Mouse (Mus musculus) testis, postnatal 10 days (tissue): ENCODE measurements at regions not wholly inside any gene's neighbourhood (a gene's known extent, or its start where the extent isn't known, plus 50 kb on each side); places are given as distances from the start of the nearest gene placed in this dataset.
"Not testable (repeated sequence)": the region's sequence is repeated elsewhere in the genome, so short reads cannot be mapped to it uniquely, and the experiment has no call there.

Source experiments
- DNase-seq: peaks from one replicate; pipeline ENCODE4 v3.0.0; 2021; ENCODE audit warnings: low spot score

DNA sequence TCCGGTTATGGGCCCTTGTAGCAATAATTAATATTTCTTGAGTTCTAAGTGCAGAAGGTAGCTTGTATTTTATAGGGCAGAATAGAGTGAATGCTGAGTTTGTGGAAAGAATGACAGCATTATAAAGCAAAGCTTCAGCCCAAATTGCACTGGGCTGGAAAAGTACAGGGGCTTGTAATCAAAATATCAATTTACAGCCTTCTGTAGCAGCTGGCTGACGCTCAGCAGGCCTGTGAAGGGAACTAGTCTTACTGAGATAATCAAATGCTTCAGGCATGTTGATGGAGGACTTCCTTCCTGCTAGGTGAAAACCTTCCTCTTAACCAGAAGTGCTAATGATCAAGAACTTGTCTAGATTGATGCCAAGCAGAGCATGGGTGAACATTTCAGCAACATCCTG lies 257.9 kb upstream of the Sdr16c6 start:
- DNase-seq: no peak

DNA sequence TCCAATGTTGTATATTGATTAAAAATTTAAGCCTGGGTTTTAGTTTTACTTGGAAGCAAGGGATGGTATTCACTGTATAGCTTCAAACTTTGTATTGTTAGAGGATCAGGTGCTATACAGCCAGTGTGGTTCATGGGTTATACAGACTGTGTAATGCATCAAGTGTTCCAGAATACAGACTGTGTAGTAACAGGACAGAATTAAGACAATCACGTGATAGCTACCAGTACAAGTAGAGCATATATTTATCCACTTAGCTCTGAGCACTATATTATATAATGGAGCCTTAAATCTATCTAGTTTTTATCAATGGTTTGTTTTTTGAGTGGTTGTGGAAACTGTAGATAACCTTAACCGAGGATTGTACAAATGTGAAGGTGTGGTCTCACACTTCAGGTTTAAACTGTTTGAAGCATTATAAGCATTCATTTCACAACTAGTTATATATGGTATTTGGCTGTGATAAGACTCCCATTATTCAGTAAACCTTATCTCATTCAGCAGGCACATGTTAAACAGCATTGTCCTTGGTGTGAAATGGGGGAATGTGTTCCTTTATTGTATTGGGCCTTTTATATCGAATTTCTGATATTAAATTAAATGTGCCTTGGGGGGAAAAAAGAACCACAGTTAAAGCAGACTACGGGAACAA lies 256.3 kb upstream of the Sdr16c6 start:
- no peak for DNase-seq

DNA sequence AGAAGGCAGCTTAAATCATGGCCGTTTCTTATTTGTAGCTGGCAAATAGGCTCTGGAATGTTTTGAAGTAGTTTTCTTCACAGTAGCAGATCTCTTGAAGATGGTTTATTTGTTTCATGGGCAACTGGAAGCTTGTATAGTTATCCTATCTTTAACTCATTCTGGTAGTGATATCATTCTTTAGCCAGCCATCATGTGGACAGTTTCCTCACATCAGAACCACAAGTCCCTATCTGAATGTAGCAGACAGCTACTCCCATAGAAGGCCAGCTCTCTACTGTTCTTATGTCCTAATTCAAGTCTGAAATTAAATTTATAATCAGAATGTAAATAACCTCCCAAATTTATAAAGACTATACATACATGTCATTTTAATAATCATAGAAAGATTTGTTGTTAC lies 253.8 kb upstream of the Sdr16c6 start:
- no peak for DNase-seq

DNA sequence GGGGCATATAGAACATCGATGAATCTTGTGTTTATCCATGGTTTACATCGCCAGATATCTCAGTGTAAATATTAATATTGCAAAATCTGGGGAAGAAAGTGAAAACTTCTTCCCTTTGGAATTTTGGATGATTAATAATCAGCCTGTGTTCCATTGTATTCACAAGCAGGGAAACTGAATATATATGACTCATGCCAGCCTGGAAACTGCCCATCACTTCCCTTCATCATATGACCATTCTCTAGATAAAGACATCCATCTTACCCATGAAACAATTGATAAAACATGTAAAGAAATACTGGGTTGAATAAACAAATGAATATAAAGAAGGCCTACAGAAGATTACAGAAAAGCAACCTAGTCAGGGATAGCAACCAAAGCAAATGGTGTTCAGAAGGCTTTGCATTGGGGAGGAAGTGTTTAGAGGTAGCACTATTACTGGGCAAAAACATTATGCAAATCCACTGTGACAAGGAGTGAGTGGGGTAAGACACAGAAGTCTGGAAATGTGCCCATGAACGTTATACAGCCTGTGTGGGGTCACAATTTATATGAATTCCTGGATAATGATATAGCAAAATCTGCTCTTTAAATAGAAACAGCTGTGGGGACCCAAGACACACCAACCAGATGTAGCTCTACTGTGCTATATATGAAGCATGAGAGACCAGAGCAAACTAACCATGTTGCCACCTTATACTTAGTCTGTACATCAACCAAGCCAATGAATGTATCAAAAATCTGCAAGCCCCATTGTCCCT lies 238.5 kb upstream of the Sdr16c6 start:
- DNase-seq: no peak

DNA sequence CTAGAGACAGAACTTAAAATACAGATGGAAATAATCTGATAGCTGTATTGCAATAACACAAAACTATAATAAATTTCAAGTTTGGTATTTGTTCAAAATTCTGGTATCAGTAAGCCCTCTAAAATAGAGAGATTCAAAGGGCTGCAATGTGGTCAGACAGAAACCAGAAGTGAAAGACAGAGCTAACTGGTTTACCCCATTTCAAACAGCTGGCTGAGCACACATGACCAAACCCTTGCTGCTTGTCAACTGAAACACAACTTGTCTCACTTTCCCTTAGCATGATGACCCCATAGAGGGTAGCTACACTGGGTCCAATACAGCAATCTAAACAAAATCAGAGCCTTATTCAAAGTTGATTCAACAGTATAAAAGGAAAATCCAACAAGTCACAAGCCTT lies 234.2 kb upstream of the Sdr16c6 start:
- no peak for DNase-seq

DNA sequence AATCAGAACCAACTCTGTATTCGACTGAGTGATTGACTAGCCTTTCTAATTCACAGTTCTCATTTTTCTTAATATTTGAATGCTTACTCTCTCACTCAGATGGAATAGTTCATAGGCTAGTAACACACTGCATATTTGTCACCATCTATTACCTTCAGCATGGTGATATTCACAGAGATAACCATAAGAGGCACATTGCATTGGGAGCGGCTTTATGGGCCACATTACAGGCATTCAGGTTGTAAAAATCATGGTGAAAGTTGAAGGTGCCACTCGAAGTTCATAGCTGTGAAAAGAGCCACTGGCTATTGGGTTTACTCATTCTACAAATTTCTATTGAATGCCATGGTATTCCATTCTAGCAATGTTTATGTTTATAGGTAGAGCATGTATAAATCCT lies 229.6 kb upstream of the Sdr16c6 start:
- DNase-seq: no peak

DNA sequence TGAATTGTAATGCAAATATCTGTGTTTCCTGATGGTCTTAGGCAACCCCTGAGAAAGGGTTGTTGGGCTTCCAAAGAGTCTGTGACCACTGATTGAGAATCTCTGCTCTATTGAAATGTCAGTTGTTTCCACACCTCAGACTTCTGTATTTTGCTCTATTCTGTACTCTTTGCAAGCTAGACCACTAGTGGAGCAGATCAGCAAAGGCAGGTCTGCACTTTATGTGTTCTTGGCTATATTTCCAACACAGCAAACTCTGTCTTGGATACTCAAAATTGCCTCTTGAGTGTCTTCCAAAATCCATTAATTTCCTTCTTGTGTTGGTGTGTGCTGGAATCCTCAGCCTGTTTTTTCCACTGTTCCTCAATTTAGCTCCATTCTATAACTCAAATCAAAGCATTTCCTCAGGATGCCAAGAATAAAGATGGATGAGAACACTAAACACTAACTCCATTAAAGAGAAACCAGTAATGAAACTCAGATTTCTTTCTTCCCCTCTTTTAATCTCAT lies 228.5 kb upstream of the Sdr16c6 start:
- DNase-seq: no peak

DNA sequence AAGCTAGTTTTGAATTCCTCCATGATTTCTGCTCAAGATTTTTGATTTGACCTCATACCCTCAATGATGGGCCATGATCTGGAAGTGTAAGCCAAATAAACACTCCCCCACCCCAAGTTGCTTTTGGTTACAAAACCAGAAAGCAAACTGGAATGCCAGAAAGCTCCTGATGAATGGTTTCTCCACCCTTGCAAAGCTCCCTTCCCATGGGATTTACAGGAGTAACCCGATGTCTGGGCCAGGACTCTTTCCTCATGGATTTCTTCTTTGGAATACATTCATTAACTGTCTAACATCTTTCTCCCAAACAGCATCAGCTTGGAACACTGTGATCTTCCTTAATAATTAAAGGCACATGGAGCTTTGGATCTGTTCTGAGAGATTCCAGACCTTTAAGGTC lies 227.3 kb upstream of the Sdr16c6 start:
- DNase-seq: no peak

DNA sequence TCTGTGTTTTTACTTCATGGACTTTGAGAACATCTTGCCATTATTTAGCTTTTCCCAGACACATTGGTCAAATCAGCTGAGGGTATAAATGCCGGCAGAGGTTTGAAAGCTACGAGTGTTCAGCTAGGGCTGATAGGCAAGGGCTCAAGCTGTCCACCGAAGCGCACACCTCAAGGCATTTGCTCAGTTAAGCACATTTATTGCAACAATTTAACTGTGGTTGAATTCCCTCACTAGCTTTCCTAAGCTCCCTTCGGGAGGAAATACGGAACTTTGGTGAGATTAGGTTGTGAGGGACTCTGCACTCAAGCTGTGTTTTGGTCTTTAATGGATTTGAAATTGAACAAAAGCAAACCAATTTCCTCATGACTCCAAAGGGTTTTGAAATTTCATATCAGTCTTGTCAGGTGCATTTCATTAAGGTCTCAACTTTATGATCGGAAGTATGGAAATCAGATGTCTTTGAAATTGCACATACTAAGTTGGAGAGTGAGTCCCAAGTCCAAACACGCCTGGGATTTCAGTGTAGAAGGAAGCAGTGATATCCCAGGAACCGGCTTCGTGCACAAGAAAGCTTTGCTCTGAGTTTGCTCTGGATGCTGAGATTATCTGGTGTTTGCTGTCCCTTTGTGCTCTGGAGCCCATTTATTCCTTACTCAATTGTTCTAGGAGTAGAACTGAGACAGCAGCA lies 223.0 kb upstream of the Sdr16c6 start:
- no peak for DNase-seq

DNA sequence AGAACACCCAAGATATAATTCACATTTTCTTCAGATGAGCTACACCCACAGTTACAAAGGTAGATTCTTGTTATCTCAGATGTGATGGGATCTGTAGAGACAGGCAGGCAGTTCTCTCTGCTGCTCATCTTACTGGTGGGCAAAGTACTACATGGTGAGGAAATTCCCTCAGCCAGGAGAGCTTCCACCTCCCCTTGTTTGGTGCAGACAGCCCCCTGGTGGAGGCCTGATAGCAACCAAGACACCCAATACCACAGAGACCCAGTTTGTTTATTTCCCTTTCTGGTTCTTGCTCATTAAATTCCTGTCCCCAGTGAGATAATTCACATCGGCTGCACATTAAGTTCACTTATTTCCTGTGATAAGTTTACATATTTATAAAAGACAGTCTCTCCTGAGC lies 222.3 kb upstream of the Sdr16c6 start:
- DNase-seq: peak; percentile 41

DNA sequence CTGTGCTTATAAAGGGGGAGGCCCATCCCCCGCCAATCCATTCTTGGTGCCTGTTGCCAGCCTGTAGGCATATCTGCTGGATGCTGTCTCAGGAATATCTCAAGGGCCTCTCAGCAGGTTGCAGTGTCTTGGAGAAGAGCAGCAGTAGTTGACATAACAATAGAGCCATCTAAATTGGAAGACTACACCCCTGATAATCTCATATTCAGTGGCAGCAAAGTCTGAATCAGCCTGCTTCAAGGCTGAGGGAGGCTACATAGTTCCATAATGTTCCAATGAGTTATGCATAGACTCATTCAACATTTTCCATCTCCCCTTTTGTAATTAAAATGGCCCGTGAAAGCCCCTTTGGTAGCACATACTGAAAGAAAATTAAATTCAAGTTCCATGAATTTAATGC lies 172.3 kb upstream of the Sdr16c6 start:
- no peak for DNase-seq

DNA sequence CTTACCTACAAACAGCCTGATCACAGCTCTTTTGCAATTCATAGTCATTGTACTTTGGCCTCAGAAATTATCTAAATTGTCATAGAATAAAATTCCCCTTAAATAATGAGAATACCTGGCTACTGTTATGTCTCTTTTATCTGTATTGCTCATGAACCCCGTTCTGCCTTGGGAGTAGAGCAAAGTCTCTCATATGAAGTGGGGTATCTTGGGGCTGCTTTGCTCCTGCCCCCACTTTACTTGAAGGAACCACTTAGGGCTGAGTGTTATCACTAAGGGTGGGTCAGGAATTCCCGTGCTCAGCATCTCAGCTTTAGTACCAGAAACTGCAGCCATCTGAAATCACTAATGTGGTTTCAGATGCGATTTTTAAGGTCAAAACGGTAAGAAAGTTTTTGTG lies 170.3 kb upstream of the Sdr16c6 start:
- DNase-seq: no peak

DNA sequence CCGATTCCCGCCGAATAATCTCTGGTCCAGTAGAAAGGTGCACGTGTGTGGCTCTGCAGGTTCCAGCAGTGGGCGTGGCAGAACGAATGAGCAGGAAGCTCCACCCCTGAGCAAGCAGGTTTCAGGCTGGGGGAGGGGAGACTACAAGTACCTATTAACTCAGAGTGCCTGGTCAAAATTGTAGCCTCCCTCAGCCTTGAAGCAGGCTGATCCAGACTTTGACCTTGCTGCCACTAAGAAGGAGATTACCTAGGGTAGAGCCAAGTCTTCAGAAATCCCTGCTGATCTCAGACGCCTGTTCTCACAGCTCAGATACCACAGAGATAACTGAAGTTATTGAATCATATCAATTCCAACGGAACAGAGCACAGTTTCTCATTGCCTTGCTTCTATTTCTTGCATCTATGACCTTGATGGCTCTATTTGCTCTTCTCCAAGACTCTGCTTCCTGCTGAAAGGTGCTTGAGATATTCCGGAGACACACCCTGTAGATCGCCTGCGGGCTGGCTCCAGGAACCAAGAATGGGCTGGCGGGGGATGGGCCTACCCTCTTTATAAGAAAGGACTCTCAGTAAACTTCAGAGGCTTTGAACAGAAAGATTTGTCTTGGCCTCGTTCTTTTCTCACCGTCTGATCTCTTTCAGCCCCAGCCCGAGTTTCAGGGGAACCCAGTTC lies 165.1 kb upstream of the Sdr16c6 start:
- DNase-seq: not testable (repeated sequence)

DNA sequence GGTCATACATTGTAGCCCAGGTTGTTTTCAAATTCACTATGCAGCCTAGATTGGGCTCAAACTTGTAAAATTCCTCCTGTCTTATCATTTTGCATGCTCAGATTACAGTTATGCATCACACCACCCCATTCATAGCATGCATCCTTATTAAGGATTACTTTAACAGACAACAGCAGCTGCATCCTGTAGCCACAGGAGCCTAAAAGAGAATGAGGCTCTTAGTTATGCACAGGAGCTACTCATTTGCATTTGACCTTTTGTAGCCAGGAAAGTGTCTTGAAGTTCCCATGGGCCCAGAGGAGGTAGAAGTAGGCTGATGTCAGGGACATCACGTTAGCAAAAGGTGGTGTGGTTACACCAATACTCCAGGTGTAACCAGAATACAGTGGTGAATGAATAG lies 148.9 kb upstream of the Sdr16c6 start:
- no peak for DNase-seq

DNA sequence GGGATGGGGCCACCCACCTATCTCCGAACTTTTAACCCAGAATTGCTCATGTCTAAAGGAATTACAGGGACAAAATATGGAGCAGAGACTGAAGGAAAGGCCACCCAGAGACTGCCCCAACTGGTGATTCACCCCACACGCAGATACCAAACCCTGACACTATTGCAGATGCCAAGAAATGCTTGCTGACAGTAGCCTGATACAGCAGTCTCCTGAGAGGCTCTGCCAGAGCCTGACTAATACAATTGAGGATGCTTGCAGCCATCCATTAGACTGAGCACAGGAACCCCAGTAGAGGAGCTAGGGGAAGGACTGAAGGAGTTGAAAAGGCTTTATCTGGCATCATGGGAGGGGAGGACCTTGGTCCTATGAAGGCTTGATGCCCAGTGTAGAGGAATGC lies 142.4 kb upstream of the Sdr16c6 start:
- no peak for DNase-seq

DNA sequence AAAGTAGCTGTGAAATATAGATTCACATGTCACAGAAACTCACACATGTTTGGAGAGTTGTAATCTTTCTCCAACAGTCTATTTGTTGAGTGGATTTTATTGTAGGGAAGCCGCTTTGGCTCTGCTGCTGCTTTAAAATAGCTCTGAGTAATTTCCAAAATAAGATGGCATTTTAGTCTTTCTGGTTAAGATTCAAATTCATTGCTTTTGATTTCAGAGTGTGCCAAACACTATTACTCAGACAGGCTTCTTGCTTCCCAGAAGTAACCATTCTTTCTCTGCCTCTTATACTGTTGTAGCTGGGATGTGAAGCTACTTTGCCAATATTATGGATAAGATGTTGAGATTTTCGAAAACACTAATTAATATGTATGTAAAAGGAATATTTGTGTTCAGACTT lies 134.6 kb upstream of the Sdr16c6 start:
- DNase-seq: no peak

DNA sequence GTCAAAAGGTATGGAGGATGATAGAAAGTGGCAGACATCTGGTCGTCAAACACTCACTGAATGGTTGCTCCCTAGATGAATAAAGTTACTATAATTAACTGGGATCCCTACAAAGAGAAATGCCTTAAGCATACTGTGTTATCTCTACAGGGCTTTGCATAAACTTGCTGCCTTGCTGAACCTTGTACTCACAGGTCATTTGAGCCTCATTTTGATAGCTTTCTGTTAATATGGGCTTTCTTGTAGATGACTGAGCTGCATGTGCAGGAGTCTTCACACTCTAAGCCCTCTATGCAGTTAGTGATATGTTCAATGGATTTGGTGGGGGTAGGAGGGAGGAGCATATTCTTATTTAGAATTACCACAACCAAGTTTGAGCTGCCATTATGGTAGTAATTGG lies 127.8 kb upstream of the Sdr16c6 start:
- DNase-seq: no peak

DNA sequence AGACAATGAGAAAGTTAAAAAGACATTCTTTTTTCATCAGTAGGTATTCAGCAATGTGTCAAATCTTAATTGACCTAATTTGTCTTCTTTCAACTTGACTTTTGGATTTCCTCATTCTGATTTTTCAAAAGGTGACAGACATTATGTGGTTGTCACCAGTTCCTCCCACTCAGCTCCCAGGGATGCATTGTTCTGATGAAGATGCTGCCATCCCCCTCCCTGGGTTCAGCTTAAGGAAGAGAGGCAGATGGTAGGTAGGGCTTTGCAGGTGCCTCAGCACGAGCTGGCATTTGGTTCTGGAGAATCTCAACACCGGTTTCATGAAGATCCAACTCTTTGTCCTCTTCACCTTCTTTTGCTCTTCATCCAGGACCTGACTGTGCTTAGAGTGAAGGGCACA lies 122.0 kb upstream of the Sdr16c6 start:
- no peak for DNase-seq

DNA sequence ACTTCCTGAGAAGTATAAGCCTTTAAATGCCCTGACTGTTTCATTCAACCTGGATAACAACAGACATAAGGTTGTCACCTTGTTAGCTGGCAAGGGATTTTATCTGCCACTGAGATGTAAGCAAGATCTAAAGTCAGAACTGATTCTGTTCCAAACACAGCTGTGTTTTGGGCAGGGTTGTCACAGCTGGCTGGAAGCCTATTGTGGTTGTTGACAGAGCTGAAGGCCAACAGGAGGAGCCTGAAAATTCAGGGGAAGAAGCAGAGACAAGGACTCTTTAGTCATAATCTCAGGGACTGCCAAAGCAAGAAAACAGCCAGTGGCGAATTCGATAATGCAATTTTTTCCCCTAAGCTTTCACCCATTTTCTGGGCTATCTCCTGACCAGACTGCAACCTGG lies 118.5 kb upstream of the Sdr16c6 start:
- DNase-seq: no peak

DNA sequence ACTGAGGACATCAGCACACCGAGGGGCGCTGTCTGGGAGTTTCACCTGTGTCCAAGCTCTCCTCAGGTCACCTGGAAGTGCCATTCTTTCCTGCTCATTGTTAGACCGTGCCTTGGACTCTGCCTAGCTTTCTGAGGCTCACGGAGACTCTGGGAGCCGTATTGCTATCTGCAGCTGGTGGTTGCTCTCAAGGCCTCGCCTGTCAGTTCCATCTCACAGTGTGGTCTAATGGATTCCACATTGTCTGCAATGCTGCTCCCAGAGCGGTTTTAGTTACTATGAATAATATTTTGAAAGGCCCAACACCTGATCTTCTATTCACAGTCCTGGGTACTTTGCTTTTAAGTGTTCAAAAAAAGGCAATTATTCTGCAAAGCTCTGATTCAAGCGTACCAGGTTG lies 117.9 kb upstream of the Sdr16c6 start:
- DNase-seq: no peak
